ENCODE assay signal across 8 mouse cellular contexts in genomic region chr2:92459921-92460707, GRCm38 (mm10). TPM values are rescaled to one million over a fixed set of nuclear protein-coding genes. Genes with fewer than 3 reads are reported as not detected.
DNase-seq lines count a peak whose midpoint lies in the region; ATAC-seq and TF ChIP-seq lines count a peak whose summit lies in the region.

TSS of gene Slc35c1 (minus strand) at chr2:92460538.

- no peak within 1 kb of the TSS for H3K27ac ChIP-seq in forebrain, embryonic 16.5 days (ENCODE audit: low read length)
- peak within 1 kb of the TSS; percentile 71 for H3K27ac ChIP-seq in hindbrain, postnatal 0 days
- peak within 1 kb of the TSS; percentile 57; the same call in 1 of the 2 replicates for H3K27ac ChIP-seq in stomach, embryonic 15.5 days

- H3K4me3 ChIP-seq in forebrain, embryonic 16.5 days (replicated peaks; ENCODE audit: low read length), result peak within 1 kb of the TSS; percentile 71
- peak within 1 kb of the TSS; percentile 77 for H3K4me3 ChIP-seq in hindbrain, postnatal 0 days (ENCODE audit: low read length)
- H3K4me3 ChIP-seq in stomach, embryonic 15.5 days (replicated peaks), result peak within 1 kb of the TSS; percentile 79

- H3K27me3 ChIP-seq in forebrain, embryonic 16.5 days (replicated peaks; ENCODE audit: control insufficient read depth, insufficient read depth, low read length), result peaks cover 5% of the 10 kb centered on the region
- no peaks in the 10 kb centered on the region for H3K27me3 ChIP-seq in hindbrain, postnatal 0 days (ENCODE audit: insufficient read depth, low read length)
- H3K27me3 ChIP-seq in stomach, embryonic 15.5 days (replicated peaks), result no peaks in the 10 kb centered on the region; the same call in 1 of the 2 replicates

- 1% methylated on average over 34 of the region's 34 CpGs for WGBS in forebrain, embryonic 16.5 days
- WGBS in hindbrain, postnatal 0 days, result 2% methylated on average over 34 of the region's 34 CpGs
- 1% methylated on average over 34 of the region's 34 CpGs for WGBS in stomach, embryonic 15.5 days

- no peaks in the 10 kb centered on the region for H3K9me3 ChIP-seq in forebrain, embryonic 16.5 days (ENCODE audit: control insufficient read depth, low read length)
- H3K9me3 ChIP-seq in hindbrain, postnatal 0 days (ENCODE audit: low read length), result no peaks in the 10 kb centered on the region
- H3K9me3 ChIP-seq in stomach, embryonic 15.5 days, result no peaks in the 10 kb centered on the region

- intact Hi-C loops in left cerebral cortex, postnatal 4 days (cut with DNase I), result no loop called here

- peak within 1 kb of the TSS; percentile 70 for H3K9ac ChIP-seq in forebrain, embryonic 16.5 days (replicated peaks; ENCODE audit: low read depth, low read length)
- H3K9ac ChIP-seq in hindbrain, postnatal 0 days (replicated peaks; ENCODE audit: low read length), result peak within 1 kb of the TSS; percentile 73
- H3K9ac ChIP-seq in stomach, embryonic 15.5 days, result peak within 1 kb of the TSS; percentile 54

- H3K4me2 ChIP-seq in forebrain, embryonic 16.5 days (ENCODE audit: low read length), result peak within 1 kb of the TSS; percentile 74
- H3K4me2 ChIP-seq in hindbrain, postnatal 0 days (ENCODE audit: low read depth, low read length), result peak within 1 kb of the TSS; percentile 84
- H3K4me2 ChIP-seq in stomach, embryonic 15.5 days, result peak within 1 kb of the TSS; percentile 94

- H3K36me3 ChIP-seq in forebrain, embryonic 16.5 days (ENCODE audit: control insufficient read depth, insufficient read depth), result no peaks in the 10 kb centered on the region
- H3K36me3 ChIP-seq in hindbrain, postnatal 0 days (ENCODE audit: insufficient read depth, low read length), result no peaks in the 10 kb centered on the region
- no peaks in the 10 kb centered on the region for H3K36me3 ChIP-seq in stomach, embryonic 15.5 days

- peak; percentile 44 for DNase-seq in cerebellum, adult 11 months
- DNase-seq in cerebellum, postnatal 4 days (ENCODE audit: low spot score in 2 of 2), result no peak
- DNase-seq in adrenal gland, postnatal 36 days, result peak; percentile 43 to 58
- DNase-seq in hindbrain, postnatal 0 days (ENCODE audit: low spot score), result peak; percentile 12
- DNase-seq in left cerebral cortex, postnatal 4 days, result no peak

- peaks cover 36% of the 10 kb centered on the region for H3K4me1 ChIP-seq in forebrain, embryonic 16.5 days (replicated peaks; ENCODE audit: control insufficient read depth, insufficient read depth, low read length)
- peaks cover 26% of the 10 kb centered on the region for H3K4me1 ChIP-seq in hindbrain, postnatal 0 days (ENCODE audit: insufficient read depth, low read length)
- peaks cover 30% of the 10 kb centered on the region for H3K4me1 ChIP-seq in stomach, embryonic 15.5 days

- no peak; the same call in 1 of the 2 replicates for ATAC-seq in forebrain, embryonic 16.5 days
- peak; percentile 51 for ATAC-seq in hindbrain, postnatal 0 days
- ATAC-seq in megakaryocyte-erythroid progenitor cell, adult 5-6 weeks (replicated peaks; ENCODE audit: low FRiP score, low TSS enrichment, poor library complexity, severe bottlenecking), result peak; percentile 45
- peak; percentile 17; the same call in 1 of the 2 replicates for ATAC-seq in stomach, embryonic 15.5 days (ENCODE audit: insufficient read depth, low FRiP score, low read depth)

- no peak for TF ChIP-seq CTCF in hindbrain, postnatal 0 days (IDR thresholded peaks at IDR 0.05; ENCODE audit: low read depth)

RNA-seq across cellular contexts. Expression of gene Slc35c1, which starts in this region (rescaled TPM):
- total RNA-seq in adrenal gland, postnatal 36 days (2021), result 10 to 100 TPM; 14.8 to 24.3 TPM
- 10.6 and 12.7 TPM in 2 replicates for polyA plus RNA-seq in forebrain, embryonic 16.5 days (2015; fragmentation: Nextera tagmentation; extraction: Ambion mirVana)
- 11.0 and 12.7 TPM in 2 replicates for total RNA-seq in hindbrain, postnatal 0 days (2014; rRNA removed)
- 12.7 and 16.4 TPM in 2 replicates for polyA plus RNA-seq in hindbrain, postnatal 0 days (2015; fragmentation: Nextera tagmentation; extraction: Ambion mirVana)
- total RNA-seq in left cerebral cortex, postnatal 4 days (2021), result 10 to 100 TPM; 18.0 to 18.1 TPM
- 27.9 and 29.0 TPM in 2 replicates for total RNA-seq in megakaryocyte-erythroid progenitor cell, adult 5-6 weeks (2014; fragmentation: Nextera tagmentation)
- 8.4 and 9.6 TPM in 2 replicates for total RNA-seq in megakaryocyte-erythroid progenitor cell, adult 5-6 weeks (2017)
- 27.1 and 31.0 TPM in 2 replicates for polyA plus RNA-seq in stomach, embryonic 15.5 days (2015; fragmentation: Nextera tagmentation; extraction: Ambion mirVana)

Comparison
In these comparisons a context has a peak if more than half of its experiments do, and no peak if none do; other contexts are left out.
1. DNase-seq: peak in cerebellum, adult 11 months (single experiment), adrenal gland, postnatal 36 days (2 of 2) and hindbrain, postnatal 0 days (single experiment); none in cerebellum, postnatal 4 days (0 of 2) and left cerebral cortex, postnatal 4 days (single experiment).
2. Peak in every context shown above with its lines, with median percentiles within 50 percentile points of each other: H3K4me2 ChIP-seq, H3K4me3 ChIP-seq and H3K9ac ChIP-seq.